Mouse (Mus musculus) limb, embryonic 11.5 days (tissue): ENCODE results near the gene Herc6. TPM values are rescaled to one million over a fixed set of nuclear protein-coding genes. Genes with fewer than 3 reads are reported as not detected.

Experiments used
- ATAC-seq: fragments of 200-750 bp; cut with Nextera tagmentation; 2 replicates; pipeline ENCODE4 v1.8.0; 2017; ENCODE audit warnings: low read depth; ENCODE audit not compliant: insufficient number of reproducible peaks, low FRiP score, low TSS enrichment
- DNase-seq: peaks from one replicate; pipeline ENCODE4 v3.0.0-alpha.2; 2015; ENCODE audit warnings: low spot score
- H3K27ac ChIP-seq: fragments of 300-500 bp; sonication (generic); replicated peaks from 2 replicates; pipeline ENCODE4 v1.5.1; 2014; ENCODE audit warnings: low read depth, mild to moderate bottlenecking, low read length
- H3K27me3 ChIP-seq: fragments of 300-500 bp; sonication (generic); 2 replicates; pipeline ENCODE4 v1.6.1; 2014; ENCODE audit warnings: mild to moderate bottlenecking, low read length, mixed read lengths; ENCODE audit not compliant: control insufficient read depth, insufficient read depth
- H3K36me3 ChIP-seq: fragments of 300-500 bp; sonication (generic); 2 replicates; pipeline ENCODE4 v1.6.1; 2014; ENCODE audit warnings: mild to moderate bottlenecking, low read length, moderate library complexity, mixed read lengths; ENCODE audit not compliant: control insufficient read depth, insufficient read depth
- H3K4me1 ChIP-seq: fragments of 300-500 bp; sonication (generic); 2 replicates; pipeline ENCODE4 v1.6.1; 2014; ENCODE audit warnings: low read length, mixed read lengths; ENCODE audit not compliant: control insufficient read depth, insufficient read depth
- H3K4me2 ChIP-seq: fragments of 300-500 bp; sonication (generic); 2 replicates; pipeline ENCODE4 v1.6.1; 2014; ENCODE audit warnings: low read depth, mild to moderate bottlenecking, moderate library complexity; ENCODE audit not compliant: severe bottlenecking
- H3K4me3 ChIP-seq: fragments of 300-500 bp; sonication (generic); 2 replicates; pipeline ENCODE4 v1.5.1; 2014; ENCODE audit warnings: low read depth, low read length
- H3K9ac ChIP-seq: fragments of 300-500 bp; sonication (generic); 2 replicates; pipeline ENCODE4 v1.6.1; 2014; ENCODE audit warnings: mild to moderate bottlenecking, low read length
- H3K9me3 ChIP-seq: fragments of 300-500 bp; sonication (generic); 2 replicates; pipeline ENCODE4 v1.6.1; 2016; ENCODE audit warnings: low read length; ENCODE audit not compliant: control insufficient read depth
- WGBS: fragments of 180-500 bp; shearing (Covaris S2); extraction: QIAGEN DNeasy Blood & Tissue Kit; methylation state at CpG from one replicate; pipeline ENCODE4 v1.1.7; 2014; 5-methylcytosine and 5-hydroxymethylcytosine counted together
- polyA plus RNA-seq: library from polyadenylated mRNA; unstranded; fragments of >200 nt; fragmentation: Nextera tagmentation; extraction: Ambion mirVana; gene quantifications from 2 replicates; pipeline ENCODE4 v1.2.1, GENCODE M21; 2014

The Herc6 gene
- polyA plus RNA-seq = 1.6 and 2.1 TPM in 2 replicates

DNA sequence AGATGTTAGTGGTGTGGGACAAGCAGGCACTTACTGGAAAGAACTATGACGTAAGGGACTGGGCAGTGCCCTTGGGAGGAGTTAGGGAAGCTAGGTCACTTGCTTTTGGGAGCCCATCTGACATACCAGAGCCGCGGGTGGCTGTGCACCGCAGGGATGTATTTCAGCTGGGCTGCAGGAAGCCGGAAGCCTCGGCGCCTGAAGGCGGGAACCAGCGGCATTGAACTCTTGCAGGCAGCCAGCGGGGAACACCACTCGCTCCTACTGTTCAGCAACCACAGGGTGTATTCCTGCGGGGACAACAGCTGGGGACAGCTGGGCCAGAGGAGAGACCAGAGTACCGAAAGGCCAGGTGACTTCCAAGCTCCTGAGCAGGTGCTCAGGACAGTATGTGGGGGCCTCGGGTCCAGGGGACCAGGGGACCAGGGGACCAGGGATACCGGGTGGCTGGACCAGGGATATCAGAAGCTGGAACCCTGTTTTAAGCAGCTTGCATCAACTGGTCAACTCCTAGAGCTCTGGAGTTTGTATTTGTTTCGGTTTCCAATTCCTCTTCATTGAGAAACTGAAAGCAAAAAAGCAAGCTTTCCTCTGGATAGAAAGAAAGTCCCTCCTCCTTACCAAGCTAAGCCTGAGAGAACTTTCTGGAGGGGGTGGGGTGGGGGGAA, at the start of gene Herc6:
TSS of gene Herc6 (plus strand) at position 120 of the 668 bp plus-strand sequence.
- Histone ChIP-seq H3K36me3 (peaks cover 3% of the 10 kb centered on the region; the same call in 1 of the 2 replicates), H3K27me3 (no peaks in the 10 kb centered on the region), H3K4me2 (peak within 1 kb of the TSS; percentile 64), H3K4me3 (peak within 1 kb of the TSS; percentile 38), H3K9ac (peak within 1 kb of the TSS; percentile 70), H3K27ac (no peak within 1 kb of the TSS), H3K9me3 (no peaks in the 10 kb centered on the region), H3K4me1 (no peaks in the 10 kb centered on the region)
- ATAC-seq (peak; percentile 60; the same call in 1 of the 2 replicates), DNase-seq (peak; percentile 70)
- 5% methylated on average over 16 of the region's 16 CpGs for WGBS

DNA sequence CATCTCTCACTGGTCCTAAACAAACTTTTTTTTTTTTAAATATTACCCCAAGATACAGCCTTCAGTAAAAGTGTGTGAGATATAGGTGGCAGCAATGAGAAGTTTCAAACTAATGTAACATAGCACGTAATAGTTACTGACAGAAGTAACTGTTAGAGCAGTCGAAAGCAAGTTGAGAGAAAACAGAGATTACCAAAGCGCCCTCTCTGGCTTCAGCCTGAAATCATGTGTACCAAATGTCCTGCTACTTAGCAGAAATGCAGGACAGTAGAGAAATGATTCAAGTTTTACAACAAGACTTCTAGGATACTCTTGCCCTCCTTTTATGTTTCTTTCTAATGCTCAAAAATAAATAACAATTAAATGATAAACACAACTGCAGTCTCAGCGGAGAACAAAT, 49.8 kb upstream of the Herc6 start:
- Histone ChIP-seq H3K9me3 (no peaks in the 10 kb centered on the region), H3K27ac (no peak overlapping the region), H3K9ac (no peak overlapping the region), H3K36me3 (no peaks in the 10 kb centered on the region), H3K4me1 (no peaks in the 10 kb centered on the region), H3K27me3 (no peaks in the 10 kb centered on the region), H3K4me2 (no peak overlapping the region), H3K4me3 (no peak overlapping the region)
- WGBS = 72% methylated on average over 4 of the region's 4 CpGs
- DNase-seq (no peak), ATAC-seq (no peak)

DNA sequence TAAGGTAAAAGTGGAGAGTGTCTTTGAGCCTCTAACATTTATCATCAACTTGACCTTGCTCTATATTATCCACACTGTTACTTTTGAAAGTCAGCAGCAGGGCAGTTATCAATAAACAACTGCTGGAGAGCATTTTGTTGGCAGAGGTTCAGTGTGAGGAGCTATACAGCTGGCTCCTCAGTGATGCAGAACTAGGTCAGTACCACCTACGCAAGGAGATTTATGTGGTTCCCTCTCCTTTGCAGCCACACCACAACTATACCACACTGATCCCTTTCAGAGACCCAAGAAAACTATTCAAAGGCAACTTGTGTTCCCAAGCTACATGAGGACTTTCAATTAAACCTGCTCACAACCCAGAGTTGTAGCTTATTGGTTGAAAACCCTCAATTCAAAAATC, 49.4 kb upstream of the Herc6 start:
- H3K9ac ChIP-seq = no peak overlapping the region
- H3K4me3 ChIP-seq = no peak overlapping the region
- 89% methylated on average over 1 of the region's 1 CpGs for WGBS
- DNase-seq (no peak), ATAC-seq (no peak)
- no peaks in the 10 kb centered on the region for H3K4me1 ChIP-seq
- H3K9me3 ChIP-seq = no peaks in the 10 kb centered on the region
- H3K4me2 ChIP-seq = no peak overlapping the region
- no peaks in the 10 kb centered on the region for H3K27me3 ChIP-seq
- H3K27ac ChIP-seq = no peak overlapping the region
- H3K36me3 ChIP-seq = no peaks in the 10 kb centered on the region

DNA sequence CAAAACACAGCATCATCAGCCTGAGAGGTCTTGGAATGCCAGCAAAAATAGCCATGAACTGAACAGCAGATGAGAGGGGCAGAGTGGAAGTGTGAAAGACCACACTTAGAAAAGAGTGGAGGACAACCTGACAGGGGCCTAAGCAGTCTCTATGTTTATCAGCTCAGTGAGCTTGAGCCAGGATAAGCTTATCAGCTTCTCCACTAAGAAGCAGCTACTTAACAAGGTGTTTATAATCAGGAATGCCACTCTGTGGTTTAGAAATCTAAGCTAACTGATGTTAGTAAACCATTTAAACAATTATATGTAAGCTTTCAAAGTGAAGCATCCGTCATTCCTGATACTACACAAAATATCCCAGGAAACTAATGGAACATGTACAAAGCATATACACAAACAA, 48.8 kb upstream of the Herc6 start:
- no peak for DNase-seq
- WGBS = 76% methylated on average over 1 of the region's 1 CpGs

DNA sequence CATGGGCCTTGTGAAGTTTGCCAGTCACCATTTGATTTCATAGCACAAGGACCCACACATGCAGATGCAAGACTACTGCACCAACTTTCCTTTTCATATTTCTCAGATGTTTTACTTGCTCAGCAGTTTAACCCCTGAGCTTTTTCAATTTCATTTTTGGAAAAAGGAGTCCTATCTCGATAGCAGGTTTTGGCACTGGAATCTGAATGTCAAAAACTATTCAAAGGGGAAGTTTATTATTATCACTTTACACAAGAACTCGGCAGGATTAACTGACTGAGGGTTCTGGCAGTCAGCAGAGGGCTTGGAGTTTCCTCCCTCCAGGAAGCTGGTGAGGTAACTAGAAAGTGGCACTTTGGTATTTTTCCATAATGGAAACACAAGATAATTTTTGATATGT, 47.4 kb upstream of the Herc6 start:
- ATAC-seq (no peak), DNase-seq (no peak)
- Histone ChIP-seq H3K27ac (no peak overlapping the region), H3K4me1 (no peaks in the 10 kb centered on the region), H3K36me3 (no peaks in the 10 kb centered on the region), H3K4me3 (no peak overlapping the region), H3K9ac (no peak overlapping the region), H3K4me2 (no peak overlapping the region), H3K27me3 (no peaks in the 10 kb centered on the region), H3K9me3 (no peaks in the 10 kb centered on the region)
- 67% methylated on average over 2 of the region's 2 CpGs for WGBS

More for the DNA sequence above, 48.8 kb upstream of the Herc6 start:
- Histone ChIP-seq H3K4me3 (no peak overlapping the region), H3K36me3 (no peaks in the 10 kb centered on the region), H3K27me3 (no peaks in the 10 kb centered on the region), H3K9ac (no peak overlapping the region), H3K27ac (no peak overlapping the region), H3K4me1 (no peaks in the 10 kb centered on the region), H3K9me3 (no peaks in the 10 kb centered on the region), H3K4me2 (no peak overlapping the region)
- no peak for ATAC-seq

DNA sequence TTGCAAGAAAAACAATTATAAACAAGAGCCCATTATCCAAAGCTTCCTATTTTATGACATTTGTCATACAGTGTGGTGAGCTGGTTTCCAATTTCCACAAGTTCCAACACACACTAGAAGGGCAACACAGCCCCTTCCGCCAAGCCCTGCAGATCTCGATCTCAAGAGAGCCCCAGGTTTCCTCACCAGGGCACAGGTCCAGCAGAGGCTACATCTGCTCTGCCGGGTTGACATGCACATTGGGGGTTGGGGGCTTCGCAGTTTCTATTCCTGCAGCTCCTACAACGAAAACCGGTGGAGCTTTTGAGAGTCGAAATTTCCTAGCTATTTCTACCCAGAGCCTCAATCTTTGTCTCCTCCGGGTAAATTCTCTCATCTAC, 46.6 kb upstream of the Herc6 start:
- no peak overlapping the region for H3K9ac ChIP-seq
- H3K9me3 ChIP-seq = no peaks in the 10 kb centered on the region
- peak overlapping the region; percentile 64 for H3K4me3 ChIP-seq
- DNase-seq = peak; percentile 39
- H3K27me3 ChIP-seq = no peaks in the 10 kb centered on the region
- peak overlapping the region; percentile 62 for H3K4me2 ChIP-seq
- H3K4me1 ChIP-seq = no peaks in the 10 kb centered on the region
- ATAC-seq = no peak
- no peak overlapping the region for H3K27ac ChIP-seq
- 11% methylated on average over 8 of the region's 8 CpGs for WGBS
- no peaks in the 10 kb centered on the region for H3K36me3 ChIP-seq

DNA sequence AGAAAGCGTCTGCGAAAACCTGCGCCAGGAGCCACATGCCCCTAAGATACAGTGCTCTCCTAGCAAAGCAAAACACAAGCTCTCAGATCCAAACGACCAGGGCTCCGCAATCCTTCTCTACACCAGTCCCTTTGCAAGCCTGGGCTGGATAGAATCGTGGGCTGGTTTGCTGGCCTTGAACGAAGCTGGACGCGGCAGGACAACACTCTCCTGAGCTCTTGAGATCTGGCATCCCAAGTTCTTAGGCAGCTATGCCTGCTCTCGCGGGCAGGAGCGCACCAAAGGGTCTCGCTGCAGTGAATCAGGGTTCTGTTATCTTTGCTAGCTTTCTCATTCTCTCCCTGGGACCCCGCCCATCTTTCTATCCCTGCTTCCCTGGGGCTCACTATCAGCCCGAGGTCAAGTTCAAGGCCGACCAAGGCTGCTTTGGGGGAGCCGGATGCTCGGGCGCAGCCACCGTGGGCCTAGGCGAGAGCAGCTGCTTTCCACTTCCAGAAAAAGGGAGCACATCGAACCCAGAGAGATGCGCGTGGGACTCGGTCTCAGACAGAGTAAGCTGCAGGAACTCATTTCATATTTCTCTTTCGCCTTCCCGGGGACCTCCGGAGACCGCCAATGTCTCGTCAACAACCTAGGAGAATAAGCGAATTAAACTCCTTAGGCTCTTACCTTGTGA, 46.1 kb upstream of the Herc6 start:
- Histone ChIP-seq H3K9ac (peak overlapping the region; percentile 69), H3K4me1 (no peaks in the 10 kb centered on the region), H3K27ac (no peak overlapping the region), H3K36me3 (no peaks in the 10 kb centered on the region), H3K27me3 (no peaks in the 10 kb centered on the region), H3K4me3 (peak overlapping the region; percentile 64), H3K4me2 (peak overlapping the region; percentile 62), H3K9me3 (no peaks in the 10 kb centered on the region)
- WGBS = 1% methylated on average over 31 of the region's 31 CpGs
- ATAC-seq = peak; percentile 49; the same call in 1 of the 2 replicates
- peak; percentile 70 for DNase-seq

- H3K36me3 ChIP-seq = no peaks in the 10 kb centered on the region
- no peaks in the 10 kb centered on the region for H3K9me3 ChIP-seq
- no peaks in the 10 kb centered on the region for H3K27me3 ChIP-seq
- peak; percentile 97 for ATAC-seq
- H3K4me2 ChIP-seq = peak within 1 kb of the TSS; percentile 62
- WGBS = under 1% methylated on average over 24 of the region's 24 CpGs
- peak within 1 kb of the TSS; percentile 69 for H3K9ac ChIP-seq
- H3K4me3 ChIP-seq = peak within 1 kb of the TSS; percentile 64
- no peak within 1 kb of the TSS; the same call in 1 of the 2 replicates for H3K27ac ChIP-seq
- peak; percentile 97 for DNase-seq
- no peaks in the 10 kb centered on the region for H3K4me1 ChIP-seq
Observed at GRCm38 (mm10) chr6:57535386-57535936, 45.3 kb upstream of the Herc6 start, which contains the start of gene Ppm1k. Ppm1k (minus strand) TSS chr6:57535468.
